Mouse (Mus musculus): ENCODE results near the gene Wdtc1.

Gene Wdtc1

GRCm38 (mm10) chr4:133286476-133287077 lies 66.7 kb downstream of the Wdtc1 start:
- DNase-seq (ENCODE audit: low read depth in 2 of 2, low spot score in 2 of 2), result no peak

GRCm38 (mm10) chr4:133285950-133286349 lies 67.3 kb downstream of the Wdtc1 start:
- no peak for DNase-seq (ENCODE audit: low read depth in 2 of 2, low spot score in 2 of 2)

GRCm38 (mm10) chr4:133285299-133285698 lies 68.0 kb downstream of the Wdtc1 start:
- DNase-seq (ENCODE audit: low read depth in 2 of 2, low spot score in 2 of 2), result no peak

- DNase-seq (ENCODE audit: low read depth in 2 of 2, low spot score in 2 of 2), result no peak
Measured at GRCm38 (mm10) chr4:133282656-133283055, 70.6 kb downstream of the Wdtc1 start.

- DNase-seq (ENCODE audit: low read depth in 2 of 2, low spot score in 2 of 2), result no peak
Measured at GRCm38 (mm10) chr4:133281951-133282481, 71.3 kb downstream of the Wdtc1 start.

- no peak for DNase-seq (ENCODE audit: low read depth in 2 of 2, low spot score in 2 of 2)
Measured at GRCm38 (mm10) chr4:133281513-133281912, 71.8 kb downstream of the Wdtc1 start.

- DNase-seq (ENCODE audit: low read depth in 2 of 2, low spot score in 2 of 2), result no peak
Measured at GRCm38 (mm10) chr4:133278482-133278881, 74.8 kb downstream of the Wdtc1 start.

GRCm38 (mm10) chr4:133278067-133278466 lies 75.2 kb downstream of the Wdtc1 start:
- no peak for DNase-seq (ENCODE audit: low read depth in 2 of 2, low spot score in 2 of 2)

GRCm38 (mm10) chr4:133277104-133278026 lies 75.9 kb downstream of the Wdtc1 start, which contains the start of gene Tmem222:
TSS of gene Tmem222 (minus strand) at chr4:133277792.
- peak; percentile 94 for DNase-seq (ENCODE audit: low read depth in 2 of 2, low spot score in 2 of 2)

GRCm38 (mm10) chr4:133270929-133271328 lies 82.4 kb downstream of the Wdtc1 start:
- DNase-seq (ENCODE audit: low read depth in 2 of 2, low spot score in 2 of 2), result no peak

- no peak for DNase-seq (ENCODE audit: low read depth in 2 of 2, low spot score in 2 of 2)
Measured at GRCm38 (mm10) chr4:133269596-133269995, 83.7 kb downstream of the Wdtc1 start.

GRCm38 (mm10) chr4:133268931-133269330 lies 84.3 kb downstream of the Wdtc1 start:
- DNase-seq (ENCODE audit: low read depth in 2 of 2, low spot score in 2 of 2), result no peak

- DNase-seq (ENCODE audit: low read depth in 2 of 2, low spot score in 2 of 2), result no peak
Measured at GRCm38 (mm10) chr4:133266248-133266880, 86.9 kb downstream of the Wdtc1 start.

- no peak for DNase-seq (ENCODE audit: low read depth in 2 of 2, low spot score in 2 of 2)
Measured at GRCm38 (mm10) chr4:133265759-133266158, 87.5 kb downstream of the Wdtc1 start.

GRCm38 (mm10) chr4:133265297-133265696 lies 88.0 kb downstream of the Wdtc1 start:
- no peak for DNase-seq (ENCODE audit: low read depth in 2 of 2, low spot score in 2 of 2)

GRCm38 (mm10) chr4:133264559-133264958 lies 88.7 kb downstream of the Wdtc1 start:
- DNase-seq (ENCODE audit: low read depth in 2 of 2, low spot score in 2 of 2), result no peak

GRCm38 (mm10) chr4:133263756-133264155 lies 89.5 kb downstream of the Wdtc1 start:
- no peak for DNase-seq (ENCODE audit: low read depth in 2 of 2, low spot score in 2 of 2)

GRCm38 (mm10) chr4:133262882-133263281 lies 90.4 kb downstream of the Wdtc1 start, which contains the start of gene Sytl1:
TSS of gene Sytl1 (minus strand) at chr4:133263113.
- peak in 1 of 2 experiments; percentile 24 for DNase-seq (ENCODE audit: low read depth in 2 of 2, low spot score in 2 of 2)

GRCm38 (mm10) chr4:133262375-133262765 lies 90.9 kb downstream of the Wdtc1 start:
- DNase-seq (ENCODE audit: low read depth in 2 of 2, low spot score in 2 of 2), result no peak

GRCm38 (mm10) chr4:133261641-133262374 lies 91.5 kb downstream of the Wdtc1 start:
- DNase-seq (ENCODE audit: low read depth in 2 of 2, low spot score in 2 of 2), result no peak
